Mouse (Mus musculus): ENCODE data around the gene Erc2. TPM values are rescaled to one million over a fixed set of nuclear protein-coding genes. Genes with fewer than 3 reads are reported as not detected.
"Not testable (repeated sequence)": the region's sequence is repeated elsewhere in the genome, so short reads cannot be mapped to it uniquely, and the experiment has no call there.

The Erc2 gene
- 3.0 and 3.1 TPM in 2 replicates for polyA plus RNA-seq (2015; fragmentation: Nextera tagmentation; extraction: Ambion mirVana)

- Histone ChIP-seq H3K4me1 (replicated peaks; ENCODE audit: control insufficient read depth, insufficient read depth, low read length) (no peaks in the 10 kb centered on the region), H3K4me3 (ENCODE audit: low read depth, low read length) (peak within 1 kb of the TSS; percentile 55), H3K9ac (ENCODE audit: low read depth, low read length) (peak within 1 kb of the TSS; percentile 50; the same call in 1 of the 2 replicates), H3K27ac (ENCODE audit: low read depth, low read length) (no peak within 1 kb of the TSS), H3K36me3 (ENCODE audit: control insufficient read depth, insufficient read depth) (no peaks in the 10 kb centered on the region), H3K27me3 (replicated peaks; ENCODE audit: control insufficient read depth, insufficient read depth, low read length) (no peaks in the 10 kb centered on the region; the same call in 1 of the 2 replicates), H3K4me2 (replicated peaks; ENCODE audit: low read depth) (peak within 1 kb of the TSS; percentile 96), H3K9me3 (ENCODE audit: control insufficient read depth) (no peaks in the 10 kb centered on the region)
- peak; percentile 93 for ATAC-seq
- under 1% methylated on average over 69 of the region's 78 CpGs for WGBS
- peak; percentile 88 for TF ChIP-seq CTCF (IDR thresholded peaks at IDR 0.05; ENCODE audit: low read depth)
Measured at GRCm38 (mm10) chr14:27622176-27622922, at the start of gene Erc2. Gene Erc2 (plus strand): TSS chr14:27622428.

DNA sequence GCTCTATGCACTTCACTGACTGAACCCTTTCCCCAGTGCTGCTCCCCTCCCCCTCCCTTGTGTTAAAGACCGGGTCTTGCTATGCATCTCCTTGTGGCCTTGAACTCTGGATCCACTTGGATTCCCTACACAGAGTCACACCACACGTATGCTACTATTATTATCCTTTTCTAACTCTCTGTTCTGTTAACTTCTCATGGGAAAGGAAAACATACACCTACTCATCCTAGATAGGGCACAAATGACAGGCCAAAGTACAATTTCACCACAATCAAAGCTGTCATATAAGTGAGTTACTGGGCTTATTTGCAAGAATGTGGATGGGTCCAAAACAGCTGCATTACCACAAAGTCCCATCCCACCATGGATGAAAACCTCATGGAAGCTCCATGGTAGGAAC lies 43.8 kb upstream of the Erc2 start:
- peak; percentile 68 for ATAC-seq
- 38% methylated on average over 2 of the region's 2 CpGs for WGBS
- Histone ChIP-seq H3K4me3 (ENCODE audit: low read depth, low read length) (no peak overlapping the region), H3K4me1 (replicated peaks; ENCODE audit: control insufficient read depth, insufficient read depth, low read length) (no peaks in the 10 kb centered on the region), H3K9ac (ENCODE audit: low read depth, low read length) (no peak overlapping the region), H3K27me3 (replicated peaks; ENCODE audit: control insufficient read depth, insufficient read depth, low read length) (no peaks in the 10 kb centered on the region), H3K9me3 (ENCODE audit: control insufficient read depth) (no peaks in the 10 kb centered on the region), H3K27ac (ENCODE audit: low read depth, low read length) (peak overlapping the region; percentile 28; the same call in 1 of the 2 replicates), H3K4me2 (replicated peaks; ENCODE audit: low read depth) (no peak overlapping the region), H3K36me3 (ENCODE audit: control insufficient read depth, insufficient read depth) (no peaks in the 10 kb centered on the region)
- no peak for TF ChIP-seq CTCF (IDR thresholded peaks at IDR 0.05; ENCODE audit: low read depth)

- not testable (repeated sequence) for H3K4me2 ChIP-seq (replicated peaks; ENCODE audit: low read depth); H3K4me1 ChIP-seq (replicated peaks; ENCODE audit: control insufficient read depth, insufficient read depth, low read length); H3K27ac ChIP-seq (ENCODE audit: low read depth, low read length); H3K9ac ChIP-seq (ENCODE audit: low read depth, low read length); ATAC-seq; H3K9me3 ChIP-seq (ENCODE audit: control insufficient read depth); H3K4me3 ChIP-seq (ENCODE audit: low read depth, low read length); H3K36me3 ChIP-seq (ENCODE audit: control insufficient read depth, insufficient read depth); H3K27me3 ChIP-seq (replicated peaks; ENCODE audit: control insufficient read depth, insufficient read depth, low read length)
- peak; percentile 59 for TF ChIP-seq CTCF (IDR thresholded peaks at IDR 0.05; ENCODE audit: low read depth)
Measured at GRCm38 (mm10) chr14:27589616-27590015, 32.6 kb upstream of the Erc2 start.

DNA sequence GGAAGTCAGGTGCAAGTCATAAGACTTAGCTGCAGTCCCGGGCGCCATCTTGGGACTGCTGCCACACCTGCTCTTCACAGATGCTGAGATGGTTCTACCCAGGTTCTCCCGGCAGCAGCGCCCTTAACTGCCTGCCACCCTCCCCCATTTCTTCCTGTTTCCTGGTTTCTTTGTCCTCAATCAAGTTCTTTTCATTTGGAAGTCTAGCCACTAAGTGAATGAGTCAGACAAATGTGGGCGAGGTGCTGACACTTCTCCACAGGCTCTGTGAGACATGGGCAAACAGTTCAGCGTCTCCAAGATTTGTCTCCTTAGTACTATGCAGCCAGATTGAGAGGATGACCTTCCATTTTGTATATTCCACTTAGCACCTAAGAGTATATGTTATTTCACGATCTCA lies 30.1 kb upstream of the Erc2 start:
- ATAC-seq = no peak
- no peaks in the 10 kb centered on the region for H3K27me3 ChIP-seq (replicated peaks; ENCODE audit: control insufficient read depth, insufficient read depth, low read length)
- no peak overlapping the region for H3K9ac ChIP-seq (ENCODE audit: low read depth, low read length)
- no peak overlapping the region for H3K4me3 ChIP-seq (ENCODE audit: low read depth, low read length)
- no peak overlapping the region for H3K4me2 ChIP-seq (replicated peaks; ENCODE audit: low read depth)
- no peaks in the 10 kb centered on the region for H3K4me1 ChIP-seq (replicated peaks; ENCODE audit: control insufficient read depth, insufficient read depth, low read length)
- TF ChIP-seq CTCF (IDR thresholded peaks at IDR 0.05; ENCODE audit: low read depth) = no peak
- H3K27ac ChIP-seq (ENCODE audit: low read depth, low read length) = no peak overlapping the region
- no peaks in the 10 kb centered on the region for H3K9me3 ChIP-seq (ENCODE audit: control insufficient read depth)
- no peaks in the 10 kb centered on the region for H3K36me3 ChIP-seq (ENCODE audit: control insufficient read depth, insufficient read depth)
- 88% methylated on average over 7 of the region's 7 CpGs for WGBS

DNA sequence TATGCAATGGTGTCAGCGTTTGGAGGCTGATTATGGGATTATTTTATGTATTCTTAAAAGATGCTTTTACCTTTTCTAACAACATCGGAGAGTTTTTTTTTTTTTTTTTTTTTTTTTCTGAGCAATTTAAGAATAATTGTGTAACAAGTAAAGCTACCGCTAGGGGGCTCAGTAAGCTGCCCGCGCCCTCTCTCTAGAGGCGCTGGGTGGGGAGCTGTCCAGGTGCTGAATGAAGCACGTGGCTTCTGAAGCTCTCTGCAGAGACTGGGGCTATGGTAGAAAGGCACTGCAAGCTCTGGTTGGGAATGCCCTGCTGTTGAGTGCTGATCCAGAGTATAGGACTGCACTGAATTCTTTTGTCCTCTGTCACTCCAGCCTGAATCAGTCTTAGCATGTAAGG lies 26.0 kb upstream of the Erc2 start:
- Histone ChIP-seq H3K4me3 (ENCODE audit: low read depth, low read length) (no peak overlapping the region), H3K27ac (ENCODE audit: low read depth, low read length) (no peak overlapping the region), H3K36me3 (ENCODE audit: control insufficient read depth, insufficient read depth) (no peaks in the 10 kb centered on the region), H3K9ac (ENCODE audit: low read depth, low read length) (no peak overlapping the region), H3K4me2 (replicated peaks; ENCODE audit: low read depth) (no peak overlapping the region), H3K27me3 (replicated peaks; ENCODE audit: control insufficient read depth, insufficient read depth, low read length) (no peaks in the 10 kb centered on the region), H3K9me3 (ENCODE audit: control insufficient read depth) (no peaks in the 10 kb centered on the region), H3K4me1 (replicated peaks; ENCODE audit: control insufficient read depth, insufficient read depth, low read length) (no peaks in the 10 kb centered on the region)
- WGBS = 2% methylated on average over 7 of the region's 7 CpGs
- TF ChIP-seq CTCF (IDR thresholded peaks at IDR 0.05; ENCODE audit: low read depth) = peak; percentile 85
- ATAC-seq = peak; percentile 73

DNA sequence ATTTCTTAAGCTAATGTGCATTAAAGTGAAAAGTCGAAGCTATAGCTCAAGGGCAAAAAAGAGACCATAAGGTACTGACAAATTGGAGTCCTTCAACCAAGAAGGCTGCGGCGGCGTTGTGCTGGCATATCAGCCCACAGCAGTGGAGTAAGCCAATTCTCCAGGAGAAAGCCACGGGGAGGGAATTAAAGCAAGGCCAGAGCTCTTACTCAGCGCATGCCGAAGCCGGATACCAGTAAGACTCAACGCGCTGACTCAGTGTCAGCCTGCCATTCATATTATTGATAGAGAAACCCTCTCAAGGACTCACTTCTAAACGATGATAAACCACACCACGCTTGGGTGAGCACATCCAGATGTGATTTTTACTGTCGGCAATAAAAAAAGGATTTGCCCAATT lies 20.1 kb upstream of the Erc2 start:
- TF ChIP-seq CTCF (IDR thresholded peaks at IDR 0.05; ENCODE audit: low read depth) = no peak
- Histone ChIP-seq H3K4me2 (replicated peaks; ENCODE audit: low read depth) (no peak overlapping the region), H3K9me3 (ENCODE audit: control insufficient read depth) (no peaks in the 10 kb centered on the region), H3K27me3 (replicated peaks; ENCODE audit: control insufficient read depth, insufficient read depth, low read length) (no peaks in the 10 kb centered on the region), H3K4me3 (ENCODE audit: low read depth, low read length) (no peak overlapping the region), H3K36me3 (ENCODE audit: control insufficient read depth, insufficient read depth) (no peaks in the 10 kb centered on the region), H3K27ac (ENCODE audit: low read depth, low read length) (no peak overlapping the region), H3K4me1 (replicated peaks; ENCODE audit: control insufficient read depth, insufficient read depth, low read length) (no peaks in the 10 kb centered on the region), H3K9ac (ENCODE audit: low read depth, low read length) (no peak overlapping the region)
- 76% methylated on average over 13 of the region's 13 CpGs for WGBS
- no peak for ATAC-seq
